Mouse (Mus musculus): ENCODE measurements around the gene Slc27a1. TPM values are rescaled to one million over a fixed set of nuclear protein-coding genes. Genes with fewer than 3 reads are reported as not detected.

The Slc27a1 gene
- total and polyA plus RNA-seq, 2 experiments, result 7.2 to 15.7 TPM

- no peak for TF ChIP-seq CTCF (IDR thresholded peaks at IDR 0.05; ENCODE audit: low read depth, low read length)
- TF ChIP-seq POLR2A (IDR thresholded peaks at IDR 0.05; ENCODE audit: extremely low read depth, insufficient read depth, low read length), result no peak
- Histone ChIP-seq H3K36me3 (ENCODE audit: control insufficient read depth, insufficient read depth, low read length) (peaks cover 2% of the 10 kb centered on the region; the same call in 1 of the 2 replicates), H3K27ac (replicated peaks; ENCODE audit: insufficient read depth, low read depth, low read length) (no peak overlapping the region), H3K27me3 (ENCODE audit: control insufficient read depth, insufficient read depth, low read length) (no peaks in the 10 kb centered on the region), H3K9ac (ENCODE audit: low read depth, low read length) (no peak overlapping the region), H3K4me1 (ENCODE audit: control insufficient read depth, insufficient read depth, low read length) (no peaks in the 10 kb centered on the region), H3K4me3 (ENCODE audit: insufficient read depth, low read depth, low read length) (no peak overlapping the region), H3K79me2 (ENCODE audit: control insufficient read depth, insufficient read depth, low read length) (no peaks in the 10 kb centered on the region)
- WGBS, result 82% methylated on average over 7 of the region's 7 CpGs
- DNase-seq (ENCODE audit: extremely low read depth, low read depth, low spot score), result no peak
Measured at GRCm38 (mm10) chr8:71550754-71551153, 17.9 kb upstream of the Slc27a1 start.

DNA sequence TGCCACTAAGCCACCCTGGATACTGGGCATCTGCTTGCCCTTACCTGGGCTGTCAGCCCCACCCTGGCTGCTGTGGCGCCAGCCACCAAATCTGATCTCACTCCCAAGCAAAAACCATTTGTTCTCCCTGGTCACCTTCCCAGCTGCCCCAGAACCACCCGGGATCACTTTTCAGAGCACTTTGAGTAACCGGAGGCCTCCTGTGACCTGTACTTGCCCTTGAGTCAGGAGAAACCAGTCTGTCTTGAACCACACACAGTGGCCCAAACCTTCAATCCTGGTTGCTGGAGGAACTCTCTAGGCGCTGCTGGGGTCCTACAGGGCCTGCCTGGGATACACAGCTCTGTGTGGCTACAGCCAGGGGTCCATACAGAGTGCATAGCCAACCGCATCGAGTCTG lies 15.9 kb upstream of the Slc27a1 start:
- no peak overlapping the region for H3K4me3 ChIP-seq (ENCODE audit: insufficient read depth, low read depth, low read length)
- WGBS, result 70% methylated on average over 6 of the region's 6 CpGs
- H3K79me2 ChIP-seq (ENCODE audit: control insufficient read depth, insufficient read depth, low read length), result no peaks in the 10 kb centered on the region
- H3K27me3 ChIP-seq (ENCODE audit: control insufficient read depth, insufficient read depth, low read length), result no peaks in the 10 kb centered on the region
- no peak overlapping the region for H3K9ac ChIP-seq (ENCODE audit: low read depth, low read length)
- DNase-seq (ENCODE audit: extremely low read depth, low read depth, low spot score), result no peak
- no peaks in the 10 kb centered on the region; the same call in 1 of the 2 replicates for H3K36me3 ChIP-seq (ENCODE audit: control insufficient read depth, insufficient read depth, low read length)
- no peak overlapping the region for H3K27ac ChIP-seq (replicated peaks; ENCODE audit: insufficient read depth, low read depth, low read length)
- TF ChIP-seq POLR2A (IDR thresholded peaks at IDR 0.05; ENCODE audit: extremely low read depth, insufficient read depth, low read length) (no peak), CTCF (IDR thresholded peaks at IDR 0.05; ENCODE audit: low read depth, low read length) (no peak)
- H3K4me1 ChIP-seq (ENCODE audit: control insufficient read depth, insufficient read depth, low read length), result no peaks in the 10 kb centered on the region

GRCm38 (mm10) chr8:71554001-71554400 lies 14.7 kb upstream of the Slc27a1 start:
- peaks cover 6% of the 10 kb centered on the region for H3K27me3 ChIP-seq (ENCODE audit: control insufficient read depth, insufficient read depth, low read length)
- DNase-seq (ENCODE audit: extremely low read depth, low read depth, low spot score), result no peak
- peaks cover 5% of the 10 kb centered on the region; the same call in 1 of the 2 replicates for H3K4me1 ChIP-seq (ENCODE audit: control insufficient read depth, insufficient read depth, low read length)
- no peak for TF ChIP-seq CTCF (IDR thresholded peaks at IDR 0.05; ENCODE audit: low read depth, low read length)
- TF ChIP-seq POLR2A (IDR thresholded peaks at IDR 0.05; ENCODE audit: extremely low read depth, insufficient read depth, low read length), result no peak
- no peaks in the 10 kb centered on the region for H3K79me2 ChIP-seq (ENCODE audit: control insufficient read depth, insufficient read depth, low read length)
- no peak overlapping the region for H3K27ac ChIP-seq (replicated peaks; ENCODE audit: insufficient read depth, low read depth, low read length)
- WGBS, result 76% methylated on average over 6 of the region's 6 CpGs
- H3K4me3 ChIP-seq (ENCODE audit: insufficient read depth, low read depth, low read length), result no peak overlapping the region
- H3K9ac ChIP-seq (ENCODE audit: low read depth, low read length), result no peak overlapping the region
- H3K36me3 ChIP-seq (ENCODE audit: control insufficient read depth, insufficient read depth, low read length), result no peaks in the 10 kb centered on the region

- no peak for DNase-seq (ENCODE audit: extremely low read depth, low read depth, low spot score)
- no peaks in the 10 kb centered on the region for H3K79me2 ChIP-seq (ENCODE audit: control insufficient read depth, insufficient read depth, low read length)
- no peak overlapping the region for H3K27ac ChIP-seq (replicated peaks; ENCODE audit: insufficient read depth, low read depth, low read length)
- no peak overlapping the region for H3K9ac ChIP-seq (ENCODE audit: low read depth, low read length)
- H3K4me3 ChIP-seq (ENCODE audit: insufficient read depth, low read depth, low read length), result no peak overlapping the region
- peaks cover 8% of the 10 kb centered on the region; the same call in 1 of the 2 replicates for H3K4me1 ChIP-seq (ENCODE audit: control insufficient read depth, insufficient read depth, low read length)
- H3K27me3 ChIP-seq (ENCODE audit: control insufficient read depth, insufficient read depth, low read length), result peaks cover 8% of the 10 kb centered on the region
- 78% methylated on average over 2 of the region's 2 CpGs for WGBS
- TF ChIP-seq POLR2A (IDR thresholded peaks at IDR 0.05; ENCODE audit: extremely low read depth, insufficient read depth, low read length), result no peak
- no peaks in the 10 kb centered on the region for H3K36me3 ChIP-seq (ENCODE audit: control insufficient read depth, insufficient read depth, low read length)
Measured at GRCm38 (mm10) chr8:71554644-71555043, 14.0 kb upstream of the Slc27a1 start.

DNA sequence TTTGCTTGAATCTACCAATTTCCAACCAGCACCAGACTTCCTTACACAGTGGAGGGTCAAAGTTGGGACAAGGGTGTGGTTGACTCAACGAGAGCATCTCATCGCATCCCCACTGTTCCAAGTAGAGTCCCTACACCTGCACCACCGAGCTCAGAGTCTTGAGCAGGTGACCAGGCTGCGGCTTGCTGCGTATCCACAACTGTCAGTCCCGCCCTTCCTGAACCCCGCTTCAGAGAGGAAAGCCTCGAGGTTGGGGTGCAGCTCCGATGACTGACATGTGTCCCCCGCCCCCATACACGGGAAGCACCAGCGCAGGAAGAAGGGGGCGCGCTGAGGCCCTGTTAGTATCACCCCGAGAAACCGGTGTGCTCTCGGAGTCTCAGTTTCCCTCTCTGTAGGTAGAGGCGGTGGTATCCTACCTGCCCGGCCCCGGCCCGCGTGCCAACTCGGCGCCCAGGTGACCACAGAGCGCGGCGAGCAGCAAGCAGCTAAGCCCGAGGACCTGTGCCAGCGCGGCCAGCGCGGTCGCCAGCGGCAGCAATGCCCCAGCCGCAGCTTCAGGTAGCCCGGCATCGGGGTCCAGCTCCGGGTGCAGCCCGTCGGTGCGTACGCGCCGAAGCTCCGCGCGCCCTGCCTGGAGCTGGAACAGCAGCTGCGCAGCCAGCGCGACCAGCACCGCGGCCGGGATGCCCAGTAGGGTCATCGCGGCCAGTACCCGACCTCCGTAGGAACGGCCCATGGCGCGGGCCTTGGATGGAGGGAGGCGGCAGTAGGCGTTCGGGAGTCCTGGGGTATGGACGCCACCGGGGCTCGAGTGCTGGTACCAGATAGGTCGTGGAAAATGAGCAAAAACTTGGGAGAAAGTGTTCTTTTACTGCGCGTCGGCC lies 10.4 kb upstream of the Slc27a1 start, which contains the start of gene Tmem221:
Gene Tmem221, minus strand, starts transcription at position 801 of the 887 bp plus-strand sequence.
- peaks cover 8% of the 10 kb centered on the region; the same call in 1 of the 2 replicates for H3K4me1 ChIP-seq (ENCODE audit: control insufficient read depth, insufficient read depth, low read length)
- TF ChIP-seq POLR2A (IDR thresholded peaks at IDR 0.05; ENCODE audit: extremely low read depth, insufficient read depth, low read length) (no peak), CTCF (IDR thresholded peaks at IDR 0.05; ENCODE audit: low read depth, low read length) (no peak)
- H3K79me2 ChIP-seq (ENCODE audit: control insufficient read depth, insufficient read depth, low read length), result no peaks in the 10 kb centered on the region
- H3K9ac ChIP-seq (ENCODE audit: low read depth, low read length), result peak within 1 kb of the TSS; percentile 59
- no peaks in the 10 kb centered on the region for H3K36me3 ChIP-seq (ENCODE audit: control insufficient read depth, insufficient read depth, low read length)
- no peak within 1 kb of the TSS for H3K27ac ChIP-seq (replicated peaks; ENCODE audit: insufficient read depth, low read depth, low read length)
- WGBS, result 7% methylated on average over 70 of the region's 70 CpGs
- H3K27me3 ChIP-seq (ENCODE audit: control insufficient read depth, insufficient read depth, low read length), result peaks cover 13% of the 10 kb centered on the region
- DNase-seq (ENCODE audit: extremely low read depth, low read depth, low spot score), result no peak
- peak within 1 kb of the TSS; percentile 71 for H3K4me3 ChIP-seq (ENCODE audit: insufficient read depth, low read depth, low read length)

Data from liver, adult 2 months (tissue).